Mouse (Mus musculus): Measurements from ENCODE around the gene Calhm5.

Gene Calhm5

GRCm38 (mm10) chr10:34096418-34096883 is at the start of gene Calhm5:
Gene Calhm5 (minus strand): TSS chr10:34096519.
- peak; percentile 20 for DNase-seq (ENCODE audit: low read depth, low spot score)

GRCm38 (mm10) chr10:34141693-34142092 is 45.4 kb upstream of the Calhm5 start:
- no peak for DNase-seq (ENCODE audit: low read depth, low spot score)

GRCm38 (mm10) chr10:34139768-34140167 is 43.4 kb upstream of the Calhm5 start:
- DNase-seq (ENCODE audit: low read depth, low spot score), result no peak

- no peak for DNase-seq (ENCODE audit: low read depth, low spot score)
These were observed 41.7 kb upstream of the Calhm5 start for GRCm38 (mm10) chr10:34138027-34138426.

- no peak for DNase-seq (ENCODE audit: low read depth, low spot score)
These were observed 40.1 kb upstream of the Calhm5 start for GRCm38 (mm10) chr10:34136432-34136831.

GRCm38 (mm10) chr10:34131356-34131755 is 35.0 kb upstream of the Calhm5 start:
- DNase-seq (ENCODE audit: low read depth, low spot score), result no peak

- no peak for DNase-seq (ENCODE audit: low read depth, low spot score)
These were observed 32.1 kb upstream of the Calhm5 start for GRCm38 (mm10) chr10:34128391-34128790.

GRCm38 (mm10) chr10:34127392-34128378 is 31.4 kb upstream of the Calhm5 start, which contains the start of gene Calhm6:
Gene Calhm6 (minus strand): TSS chr10:34127984.
- peak; percentile 49 for DNase-seq (ENCODE audit: low read depth, low spot score)

- DNase-seq (ENCODE audit: low read depth, low spot score), result no peak
These were observed 22.1 kb upstream of the Calhm5 start for GRCm38 (mm10) chr10:34118421-34118820.

- no peak for DNase-seq (ENCODE audit: low read depth, low spot score)
These were observed 21.5 kb upstream of the Calhm5 start for GRCm38 (mm10) chr10:34117770-34118169.

GRCm38 (mm10) chr10:34117131-34117530 is 20.8 kb upstream of the Calhm5 start:
- no peak for DNase-seq (ENCODE audit: low read depth, low spot score)

GRCm38 (mm10) chr10:34111964-34112738 is 15.8 kb upstream of the Calhm5 start:
- DNase-seq (ENCODE audit: low read depth, low spot score), result peak; percentile 17

GRCm38 (mm10) chr10:34110863-34111465 is 14.6 kb upstream of the Calhm5 start:
- no peak for DNase-seq (ENCODE audit: low read depth, low spot score)

GRCm38 (mm10) chr10:34095964-34096363 is 355 bp downstream of the Calhm5 start:
- DNase-seq (ENCODE audit: low read depth, low spot score), result no peak

GRCm38 (mm10) chr10:34095147-34095546 is 1.2 kb downstream of the Calhm5 start:
- no peak for DNase-seq (ENCODE audit: low read depth, low spot score)

GRCm38 (mm10) chr10:34091888-34092287 is 4.4 kb downstream of the Calhm5 start:
- no peak for DNase-seq (ENCODE audit: low read depth, low spot score)

GRCm38 (mm10) chr10:34090481-34090880 is 5.8 kb downstream of the Calhm5 start:
- no peak for DNase-seq (ENCODE audit: low read depth, low spot score)

GRCm38 (mm10) chr10:34089517-34089916 is 6.8 kb downstream of the Calhm5 start:
- no peak for DNase-seq (ENCODE audit: low read depth, low spot score)

GRCm38 (mm10) chr10:34088515-34088914 is 7.8 kb downstream of the Calhm5 start:
- no peak for DNase-seq (ENCODE audit: low read depth, low spot score)

GRCm38 (mm10) chr10:34086514-34086913 is 9.8 kb downstream of the Calhm5 start:
- DNase-seq (ENCODE audit: low read depth, low spot score), result no peak

GRCm38 (mm10) chr10:34074522-34075200 is 21.7 kb downstream of the Calhm5 start:
- DNase-seq (ENCODE audit: low read depth, low spot score), result no peak

Data from forelimb bud, embryonic 11.5 days (tissue).